20 mouse cellular contexts compared by ENCODE assay signal in genomic region chr8:126802641-126803040, GRCm38 (mm10).
DNase-seq lines count a peak whose midpoint lies in the region; ATAC-seq lines count a peak whose summit lies in the region.
"Had no signal": no experiment of that assay in that cellular context is flagged by ENCODE, and none has a peak within 500 bp of the region (broad histone marks: within the 10 kb centered on the region; RNA-seq: fewer than 3 reads in every experiment).

No protein-coding gene starts in this region.

- peak; percentile 21 for DNase-seq in CD4-positive, CD25-positive, alpha-beta regulatory T cell, adult 2 months (ENCODE audit: low read depth, low spot score)
- no peak for DNase-seq in liver
- DNase-seq in right cerebral cortex, postnatal 25 days, result no peak
- DNase-seq: adrenal gland, adult 2 months; adrenal gland, postnatal 25 days; cerebellum, adult 2 months; cerebellum, postnatal 14 days; embryo, embryonic 11 days; heart, postnatal 14 days had no signal

- H3K36me3 ChIP-seq in liver, embryonic 16.5 days (ENCODE audit: control insufficient read depth, insufficient read depth), result no peaks in the 10 kb centered on the region
- no peaks in the 10 kb centered on the region for H3K36me3 ChIP-seq in heart, embryonic 11.5 days (ENCODE audit: control insufficient read depth, insufficient read depth, low read length)
- H3K36me3 ChIP-seq: embryonic facial prominence, embryonic 15.5 days; forebrain, embryonic 10.5 days; heart, embryonic 15.5 days; hindbrain, embryonic 15.5 days had no signal

- no peak overlapping the region for H3K4me3 ChIP-seq in liver, embryonic 16.5 days (ENCODE audit: low read depth, low read length)
- no peak overlapping the region for H3K4me3 ChIP-seq in heart, embryonic 11.5 days (ENCODE audit: low read depth, low read length)
- H3K4me3 ChIP-seq: embryonic facial prominence, embryonic 15.5 days; erythroblast, embryonic 14.5 days; forebrain, embryonic 10.5 days; heart, embryonic 15.5 days; hindbrain, embryonic 15.5 days had no signal

- H3K27ac ChIP-seq in liver, embryonic 16.5 days (ENCODE audit: low read length), result 0 out of 2 replicates have a peak overlapping the region, but pooled peaks have one; percentile 29
- no peak overlapping the region for H3K27ac ChIP-seq in heart, embryonic 11.5 days (ENCODE audit: low read depth, low read length)
- H3K27ac ChIP-seq: embryonic facial prominence, embryonic 15.5 days; forebrain, embryonic 10.5 days; heart, embryonic 15.5 days; hindbrain, embryonic 15.5 days had no signal

- no peak overlapping the region for H3K4me2 ChIP-seq in liver, embryonic 16.5 days (ENCODE audit: low read depth, low read length)
- no peak overlapping the region for H3K4me2 ChIP-seq in heart, embryonic 11.5 days
- H3K4me2 ChIP-seq: embryonic facial prominence, embryonic 15.5 days; heart, embryonic 15.5 days; hindbrain, embryonic 15.5 days had no signal

- no peak overlapping the region for H3K9ac ChIP-seq in liver, embryonic 16.5 days (ENCODE audit: low read depth, low read length)
- H3K9ac ChIP-seq in heart, embryonic 11.5 days (ENCODE audit: low read depth, low read length), result no peak overlapping the region
- H3K9ac ChIP-seq: embryonic facial prominence, embryonic 15.5 days; heart, embryonic 15.5 days; hindbrain, embryonic 15.5 days had no signal

- H3K4me1 ChIP-seq in liver, embryonic 16.5 days (ENCODE audit: control insufficient read depth, low read depth, low read length), result peaks cover 24% of the 10 kb centered on the region
- H3K4me1 ChIP-seq in heart, embryonic 11.5 days (ENCODE audit: control insufficient read depth, insufficient read depth, low read length), result peaks cover 22% of the 10 kb centered on the region

- no peaks in the 10 kb centered on the region for H3K9me3 ChIP-seq in liver, embryonic 16.5 days (replicated peaks; ENCODE audit: control insufficient read depth, low read length)
- no peaks in the 10 kb centered on the region for H3K9me3 ChIP-seq in heart, embryonic 11.5 days (replicated peaks; ENCODE audit: control insufficient read depth, low read length)
- H3K9me3 ChIP-seq: embryonic facial prominence, embryonic 15.5 days; forebrain, embryonic 10.5 days; heart, embryonic 15.5 days; hindbrain, embryonic 15.5 days had no signal

- no peak for ATAC-seq in CD4-positive, CD25-positive, alpha-beta regulatory T cell, adult 4 months
- ATAC-seq in liver, embryonic 16.5 days (ENCODE audit: low read depth), result no peak
- peak; percentile 12 for ATAC-seq in granulocyte monocyte progenitor cell, adult 5-6 weeks (replicated peaks; ENCODE audit: poor library complexity, severe bottlenecking)
- no peak for ATAC-seq in heart, embryonic 11.5 days (replicated peaks; ENCODE audit: insufficient number of reproducible peaks, low FRiP score, low TSS enrichment)
- ATAC-seq: forebrain, embryonic 14.5 days; intestine, embryonic 16.5 days had no signal

- no peaks in the 10 kb centered on the region for H3K27me3 ChIP-seq in liver, embryonic 16.5 days (ENCODE audit: control insufficient read depth, insufficient read depth, low read depth, low read length)
- H3K27me3 ChIP-seq in heart, embryonic 11.5 days (ENCODE audit: control insufficient read depth, insufficient read depth, low read length), result no peaks in the 10 kb centered on the region
- H3K27me3 ChIP-seq: embryonic facial prominence, embryonic 15.5 days; heart, embryonic 15.5 days; hindbrain, embryonic 15.5 days had no signal

- WGBS in liver, embryonic 16.5 days (ENCODE audit: insufficient replicate concordance), result 35% methylated on average over 4 of the region's 4 CpGs
- 74% methylated on average over 4 of the region's 4 CpGs for WGBS in heart, embryonic 11.5 days (ENCODE audit: insufficient replicate concordance)
